Mouse (Mus musculus) embryo, embryonic 10.5 days (tissue): Measurements from ENCODE around the gene Tnni2.

Experiments
- DNase-seq: peaks from one replicate; pipeline ENCODE4 v3.0.0-alpha.2; 2015; ENCODE audit warnings: low spot score

Gene Tnni2

DNA sequence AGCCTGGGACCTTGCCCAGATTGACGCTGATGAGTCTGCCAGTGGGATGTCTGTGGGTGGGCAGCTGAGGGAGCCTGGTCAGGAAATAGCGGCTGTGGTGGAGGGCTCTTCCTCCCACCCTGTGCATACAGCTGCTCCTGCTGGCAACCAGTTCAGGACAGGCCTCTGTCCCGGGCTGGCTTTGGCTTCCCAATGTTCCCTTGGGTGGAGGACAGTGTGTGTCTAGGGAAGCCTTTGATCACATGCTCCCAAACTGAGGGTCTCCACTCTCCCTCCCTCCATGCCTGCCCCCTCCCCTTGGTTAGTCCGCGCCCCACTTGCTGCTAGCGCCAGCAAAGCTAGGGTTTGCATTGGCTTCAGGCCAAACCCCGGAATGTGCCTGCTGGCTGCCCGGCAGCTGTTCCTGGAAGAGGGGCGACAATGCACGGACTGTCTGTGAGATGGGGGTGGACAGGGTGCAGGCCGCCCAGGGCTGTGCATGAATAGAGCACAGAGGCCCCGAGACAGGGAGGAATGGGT lies 11.4 kb upstream of the Tnni2 start:
- DNase-seq = no peak

DNA sequence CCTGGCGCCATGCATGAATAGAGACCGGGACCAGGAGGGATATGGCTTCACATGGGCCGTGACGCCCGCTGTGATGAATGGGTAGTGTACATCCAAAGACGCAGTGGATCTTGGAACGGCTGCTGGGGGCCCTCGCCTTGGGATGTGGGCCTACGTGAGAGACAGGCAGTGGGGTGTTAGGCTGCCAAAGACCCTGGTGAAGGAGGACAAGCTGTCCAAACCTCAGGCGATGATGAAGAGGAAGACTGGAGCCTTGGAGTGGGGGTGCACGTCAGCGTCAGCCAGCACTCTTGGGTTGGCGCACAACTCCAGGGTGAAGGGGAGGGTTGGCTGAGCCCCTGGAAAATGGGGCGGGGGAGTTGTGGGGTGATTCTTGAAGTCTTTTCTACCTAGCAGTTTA lies 10.5 kb upstream of the Tnni2 start:
- no peak for DNase-seq

DNA sequence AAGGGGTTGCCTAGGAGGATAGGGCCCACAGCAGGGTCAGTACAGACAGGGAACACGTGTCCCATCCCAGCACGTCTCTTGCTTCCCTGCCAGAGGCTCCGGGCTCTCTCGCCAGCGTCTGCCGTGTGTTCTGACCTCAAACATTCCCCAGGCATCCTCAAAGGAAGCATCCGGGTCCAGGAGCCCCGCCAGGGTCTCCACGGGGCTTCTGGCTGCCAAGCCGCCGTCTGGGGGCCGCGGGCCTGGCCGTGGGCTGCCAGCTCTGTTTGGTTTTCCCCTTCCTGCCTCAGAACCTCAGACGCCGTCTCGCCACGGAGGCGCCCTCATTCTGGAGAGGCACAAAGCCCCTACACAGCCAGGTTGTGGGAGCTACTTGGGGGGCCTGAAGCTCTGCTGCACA lies 8.0 kb upstream of the Tnni2 start:
- DNase-seq = no peak

GRCm38 (mm10) chr7:142434137-142434865 lies 7.3 kb upstream of the Tnni2 start, which contains the start of gene Syt8:
Gene Syt8, plus strand, starts transcription at chr7:142434850.
- DNase-seq = no peak

DNA sequence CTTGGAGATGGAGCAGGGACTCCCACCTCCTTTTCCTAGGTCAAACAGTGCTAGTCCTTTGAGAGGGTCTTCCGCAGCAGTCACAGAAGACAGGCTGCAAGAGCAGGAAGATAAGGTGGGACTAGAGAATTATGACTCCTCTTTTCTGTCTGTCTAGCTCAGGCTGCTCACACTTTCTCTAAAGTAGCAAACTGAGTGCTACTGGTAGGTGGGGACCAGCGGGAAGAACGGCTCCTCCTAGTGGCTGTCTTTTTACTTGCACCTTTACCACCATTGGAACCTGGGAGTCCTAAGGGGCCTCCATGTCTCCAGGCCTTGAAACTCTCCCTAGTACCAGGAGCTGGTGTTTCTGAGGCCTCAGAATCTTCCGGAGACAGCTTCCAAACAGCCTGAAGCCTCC lies 6.1 kb upstream of the Tnni2 start:
- peak; percentile 89 for DNase-seq

- no peak for DNase-seq
These were observed 4.3 kb upstream of the Tnni2 start for GRCm38 (mm10) chr7:142437324-142437723.

- DNase-seq = no peak
These were observed 1.6 kb upstream of the Tnni2 start for GRCm38 (mm10) chr7:142439966-142440365.

DNA sequence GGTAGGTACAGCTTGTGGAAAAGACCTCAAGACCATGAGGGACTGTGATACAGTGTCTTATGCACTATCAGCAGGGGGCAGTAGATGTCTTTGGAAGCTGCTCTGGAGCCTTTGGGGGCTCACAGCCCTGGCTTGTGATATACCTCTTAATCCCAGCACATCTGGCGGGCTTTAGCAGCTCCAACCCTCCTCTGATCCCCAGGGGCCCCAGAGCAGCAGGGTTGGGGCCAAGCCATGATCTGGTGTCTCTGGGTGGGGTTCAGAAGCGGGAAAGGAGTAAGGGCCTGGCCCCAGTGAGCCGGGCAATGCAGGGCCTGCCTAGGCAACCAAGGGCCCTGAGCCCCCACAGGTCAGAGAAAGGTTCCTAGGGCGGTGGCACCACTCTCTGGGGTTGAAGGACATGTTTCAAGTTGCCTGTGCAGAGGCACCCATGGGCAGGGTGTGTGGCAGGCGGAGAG lies 922 bp upstream of the Tnni2 start:
- peak; percentile 89 for DNase-seq

GRCm38 (mm10) chr7:142442081-142442907 lies 686 bp downstream of the Tnni2 start:
- DNase-seq = no peak

DNA sequence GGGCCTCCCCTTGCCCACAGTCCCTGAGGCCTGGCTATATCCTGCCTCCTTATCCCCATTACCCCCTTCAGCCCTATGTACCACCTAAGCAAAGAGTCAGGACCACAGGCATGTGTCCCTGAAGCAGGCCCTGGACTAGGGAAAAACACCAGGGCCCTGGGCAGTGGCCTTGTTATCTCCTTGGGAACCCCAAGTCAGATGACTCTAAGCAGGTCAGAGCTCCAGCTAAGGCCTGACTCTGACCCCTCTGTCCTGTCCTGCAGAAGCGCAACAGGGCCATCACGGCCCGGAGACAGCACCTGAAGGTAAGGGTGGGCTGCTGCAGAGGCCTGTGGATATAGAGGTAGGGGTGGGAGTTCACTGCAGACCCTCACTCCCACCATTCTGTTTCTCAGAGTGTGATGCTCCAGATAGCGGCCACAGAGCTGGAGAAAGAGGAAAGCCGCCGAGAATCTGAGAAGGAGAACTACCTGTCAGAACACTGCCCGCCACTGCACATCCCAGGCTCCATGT lies 1.4 kb downstream of the Tnni2 start:
- DNase-seq = no peak

- DNase-seq = no peak
These were observed 1.9 kb downstream of the Tnni2 start for GRCm38 (mm10) chr7:142443474-142443873.

GRCm38 (mm10) chr7:142444171-142444570 lies 2.6 kb downstream of the Tnni2 start:
- no peak for DNase-seq

DNA sequence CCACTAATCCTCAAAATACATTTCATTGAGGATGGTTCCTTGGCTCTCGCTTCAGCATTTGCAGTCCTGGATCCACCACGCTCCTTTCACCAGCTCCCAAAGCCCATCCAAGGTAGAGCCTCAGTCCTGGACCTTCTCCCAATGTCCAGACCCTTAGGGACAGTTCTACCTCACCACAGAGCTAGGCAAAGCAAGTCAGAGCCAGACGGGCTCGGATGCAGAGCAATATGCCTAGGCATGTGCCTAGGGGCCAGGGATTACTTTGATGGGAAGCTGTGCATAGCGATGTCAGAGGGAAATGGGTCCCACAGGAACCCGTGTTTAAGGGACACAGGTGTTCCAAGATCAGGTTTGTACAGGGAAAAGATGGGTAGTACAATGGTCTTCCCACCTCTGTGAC lies 3.7 kb downstream of the Tnni2 start:
- DNase-seq = no peak

- no peak for DNase-seq
These were observed 4.7 kb downstream of the Tnni2 start for GRCm38 (mm10) chr7:142446264-142446663.

GRCm38 (mm10) chr7:142449038-142449617 lies 7.5 kb downstream of the Tnni2 start:
- no peak for DNase-seq

DNA sequence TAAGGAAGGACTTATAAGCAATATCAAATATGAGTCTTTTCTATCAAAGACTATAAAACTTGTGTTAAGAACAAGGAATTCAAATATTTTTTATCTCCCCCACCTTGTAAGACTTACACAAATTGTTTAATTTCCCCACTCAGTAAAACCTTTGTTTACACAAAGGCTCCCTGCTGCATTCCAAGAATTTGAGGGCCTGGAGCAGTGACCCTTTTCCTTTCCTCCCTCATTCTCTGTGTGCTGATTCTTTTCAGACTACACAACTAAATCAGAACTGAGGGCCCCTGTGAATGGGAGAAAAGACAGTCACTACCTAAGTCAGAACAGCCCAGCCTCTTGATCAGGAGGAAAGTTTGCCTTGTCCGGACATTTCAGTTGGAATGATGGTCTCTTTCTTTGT lies 13.1 kb downstream of the Tnni2 start:
- DNase-seq = peak; percentile 36

GRCm38 (mm10) chr7:142455251-142455650 lies 13.6 kb downstream of the Tnni2 start:
- no peak for DNase-seq

DNA sequence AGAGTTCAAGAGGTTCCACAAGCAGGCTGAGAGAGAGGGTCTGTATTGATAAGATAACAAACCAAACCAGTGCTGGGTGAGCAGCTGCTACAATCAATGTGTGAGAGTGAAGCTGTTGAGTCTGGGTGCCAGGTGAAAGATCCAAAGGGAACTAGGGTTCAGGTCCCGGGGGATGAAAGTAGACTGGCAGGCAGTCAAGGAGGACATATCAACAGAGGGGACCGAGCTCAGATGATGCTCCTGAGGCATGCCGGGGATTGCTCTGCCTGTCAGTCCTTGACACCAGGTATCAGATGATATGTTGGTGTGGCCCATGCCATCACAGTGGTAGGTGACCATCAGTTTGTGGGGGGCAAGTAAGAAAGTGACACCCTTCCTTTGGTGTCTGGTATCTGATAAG lies 15.2 kb downstream of the Tnni2 start:
- DNase-seq = no peak

- DNase-seq = peak; percentile 55
These were observed 15.7 kb downstream of the Tnni2 start for GRCm38 (mm10) chr7:142457227-142457811.

DNA sequence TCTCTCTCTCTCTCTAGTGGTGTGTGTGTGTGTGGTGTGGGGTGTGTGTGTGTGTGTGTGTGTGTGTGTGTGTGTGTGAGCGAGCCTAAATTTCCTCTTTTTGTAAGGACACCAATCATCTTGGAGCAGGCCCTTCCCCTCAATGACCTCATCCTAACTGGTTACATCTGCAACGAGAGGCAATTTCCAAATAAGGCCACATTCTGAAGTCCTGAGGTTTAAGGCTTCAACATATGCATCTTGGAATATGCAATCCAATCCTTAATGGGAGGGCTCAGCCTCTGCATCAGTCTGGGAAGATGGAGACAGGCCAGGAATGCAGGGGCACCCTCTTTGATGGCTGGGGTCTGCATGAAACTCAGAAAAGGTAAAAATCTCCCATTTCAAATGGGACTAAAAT lies 16.4 kb downstream of the Tnni2 start:
- DNase-seq = peak; percentile 79

- DNase-seq = no peak
These were observed 17.2 kb downstream of the Tnni2 start for GRCm38 (mm10) chr7:142458676-142459298.

- DNase-seq = no peak
These were observed 17.7 kb downstream of the Tnni2 start for GRCm38 (mm10) chr7:142459299-142459691.
